Mouse (Mus musculus): ENCODE data around the gene Tcf7l1.

Gene Tcf7l1

DNA sequence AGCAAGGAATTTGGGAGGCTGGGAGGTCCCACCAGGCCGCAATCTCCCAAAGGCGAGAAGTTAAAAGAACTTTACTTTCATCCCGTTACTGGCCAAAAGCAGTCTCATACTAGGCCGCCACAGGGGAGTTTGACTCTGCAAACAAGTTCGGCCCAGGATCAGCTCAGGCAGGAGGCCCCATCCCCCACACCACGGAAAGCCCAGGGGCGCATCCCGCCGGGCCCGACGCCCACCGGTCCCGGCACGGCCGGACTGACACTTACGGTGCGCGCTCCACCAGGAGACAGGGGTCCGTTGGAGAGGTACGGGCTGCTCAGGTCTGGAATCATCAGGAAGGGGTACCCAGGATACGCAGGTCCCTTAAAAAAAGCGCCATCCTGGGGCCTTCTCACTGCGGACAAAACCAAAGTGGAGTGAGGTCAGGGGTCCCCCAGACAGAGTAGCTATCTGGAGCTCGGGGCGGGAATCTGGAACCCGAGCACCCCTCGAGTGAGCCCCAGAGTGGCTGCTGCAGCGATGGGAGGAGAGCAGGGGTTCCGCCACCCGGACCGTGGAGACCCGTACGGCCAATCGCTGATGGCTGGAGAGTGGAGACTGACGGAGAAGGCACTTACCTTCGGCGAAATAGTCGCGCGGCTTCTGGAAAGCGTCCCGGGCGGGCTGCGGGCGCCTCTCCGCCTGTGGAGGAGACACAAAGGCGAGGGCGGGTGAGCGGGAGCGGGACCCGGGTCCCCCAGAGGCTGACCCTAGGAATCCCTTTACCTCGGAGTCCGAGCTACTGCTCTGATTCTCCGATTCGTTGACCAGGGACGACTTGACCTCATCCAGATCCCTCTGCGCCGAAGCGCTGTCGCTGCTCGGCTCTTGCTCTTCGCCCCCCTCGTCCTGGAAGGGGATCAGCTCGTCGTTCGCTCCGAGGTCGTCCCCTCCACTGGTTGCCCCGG, 834 bp downstream of the Tcf7l1 start:
- peak; percentile 64 to 87 for DNase-seq (ENCODE audit: inconsistent age in 2 of 2, low spot score in 1 of 2)

DNA sequence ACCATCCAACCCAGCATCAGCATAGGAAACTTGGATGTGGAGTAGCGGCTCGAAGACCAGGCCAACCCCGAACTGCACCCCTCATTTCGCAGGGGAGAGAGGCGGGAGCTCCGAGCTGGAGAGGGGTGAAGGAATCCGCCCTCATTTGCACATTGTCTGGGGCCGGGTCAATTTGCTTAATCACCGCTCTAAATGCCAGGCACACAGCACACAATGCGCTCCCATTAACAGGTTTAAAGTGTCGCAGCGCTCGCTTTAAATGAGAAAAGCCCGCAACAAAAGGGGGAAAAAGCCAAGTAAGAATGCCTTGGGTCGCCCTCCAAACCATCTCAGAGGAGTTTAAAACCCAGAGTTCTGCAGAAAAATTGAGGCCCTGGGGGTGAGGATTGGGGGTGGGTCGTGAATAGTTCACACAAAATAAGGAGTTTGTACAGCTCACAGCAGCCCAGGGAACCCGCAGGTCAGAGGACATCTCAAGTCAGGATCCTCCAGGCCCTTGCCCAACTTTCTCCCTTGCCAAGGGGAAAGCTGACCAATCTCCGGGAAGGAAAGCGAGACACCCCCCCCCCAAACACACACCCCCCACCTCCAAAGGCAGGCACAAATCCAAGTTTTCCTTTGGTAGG, 1.6 kb downstream of the Tcf7l1 start:
- DNase-seq (ENCODE audit: inconsistent age in 2 of 2, low spot score in 1 of 2), result no peak

DNA sequence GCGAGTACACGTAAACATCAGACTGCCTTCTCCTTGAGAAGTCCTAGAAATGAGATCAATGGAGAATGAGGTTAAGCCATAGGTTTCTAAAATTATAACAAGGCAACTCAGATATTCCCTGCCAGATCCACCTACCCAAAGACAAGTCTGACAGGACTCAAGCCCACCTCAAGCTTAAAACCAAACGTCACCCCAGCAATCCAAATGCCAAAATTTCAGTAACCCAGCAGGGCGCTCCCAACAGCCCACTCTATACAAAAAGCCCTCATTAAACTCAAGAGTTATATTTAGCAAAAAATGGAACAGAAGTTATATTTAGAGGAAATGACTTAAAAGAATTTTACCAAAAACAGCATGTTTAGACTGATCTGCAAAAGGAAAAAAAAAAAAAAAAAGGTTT, 5.3 kb downstream of the Tcf7l1 start:
- no peak for DNase-seq (ENCODE audit: inconsistent age in 2 of 2, low spot score in 1 of 2)

DNA sequence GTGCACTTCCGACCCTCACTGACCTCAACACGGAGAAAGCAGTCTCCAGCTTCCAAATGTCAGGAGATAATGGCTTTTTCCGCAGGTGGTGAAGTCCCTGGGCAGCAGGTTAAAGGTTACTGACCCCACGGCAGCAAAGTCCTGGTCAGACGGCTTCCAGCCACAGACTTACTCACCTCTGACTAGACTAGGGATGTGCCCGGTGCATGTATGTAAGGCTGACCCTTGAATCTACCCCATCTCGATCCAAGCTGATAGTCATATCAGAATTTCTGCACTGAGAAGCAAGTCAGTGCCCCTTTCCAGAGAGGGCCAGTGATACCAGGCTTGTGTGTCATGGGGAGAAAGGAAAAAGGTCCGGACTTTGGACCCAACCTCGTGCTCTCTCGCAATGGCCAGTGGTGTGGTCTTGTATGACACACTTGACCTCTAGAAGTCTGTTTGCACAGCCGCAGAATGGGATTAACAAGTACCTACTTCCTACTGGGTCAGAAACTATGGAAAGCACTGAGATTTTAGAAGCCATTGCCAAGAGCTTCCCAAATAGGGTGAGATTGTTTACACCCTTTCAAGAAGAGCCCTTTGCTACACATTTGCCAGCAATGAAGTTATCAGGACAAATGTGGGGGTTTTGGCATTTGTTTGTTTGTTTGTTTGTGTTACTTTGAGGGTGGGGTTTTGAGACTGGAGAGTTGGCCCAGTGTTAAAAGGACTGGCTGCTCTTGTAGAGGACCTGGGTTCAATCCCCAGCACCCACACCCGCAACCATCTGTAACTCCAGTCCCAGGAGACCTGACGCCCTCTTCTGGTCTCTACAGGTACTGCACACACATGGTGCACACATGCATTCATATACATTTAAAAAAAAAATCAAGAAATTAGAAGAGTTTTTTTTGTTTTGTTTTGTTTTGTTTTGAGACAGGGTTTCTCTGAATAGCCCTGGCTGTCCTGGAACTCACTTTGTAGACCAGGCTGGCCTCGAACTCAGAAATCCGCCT, 10.0 kb downstream of the Tcf7l1 start:
- DNase-seq (ENCODE audit: inconsistent age in 2 of 2, low spot score in 1 of 2), result no peak

DNA sequence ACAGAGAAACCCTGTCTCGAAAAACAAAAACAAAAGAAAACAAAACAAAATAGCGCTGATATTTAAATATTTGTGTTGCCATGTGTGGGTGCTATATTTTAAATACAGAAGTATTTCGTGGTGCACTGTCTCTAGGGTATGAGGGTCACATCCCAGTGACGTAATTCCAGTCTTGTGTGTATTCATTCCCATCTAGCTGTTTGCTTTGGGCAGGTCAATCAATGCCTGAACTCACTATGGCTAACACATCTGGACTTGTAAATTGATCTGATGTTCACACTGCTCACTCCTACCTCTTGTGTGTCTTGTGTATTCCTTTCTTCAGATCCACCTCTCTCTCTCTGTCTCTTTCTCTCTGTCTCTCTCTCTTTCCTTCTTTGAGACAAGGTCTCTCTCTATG, 11.8 kb downstream of the Tcf7l1 start:
- no peak for DNase-seq (ENCODE audit: inconsistent age in 2 of 2, low spot score in 1 of 2)

DNA sequence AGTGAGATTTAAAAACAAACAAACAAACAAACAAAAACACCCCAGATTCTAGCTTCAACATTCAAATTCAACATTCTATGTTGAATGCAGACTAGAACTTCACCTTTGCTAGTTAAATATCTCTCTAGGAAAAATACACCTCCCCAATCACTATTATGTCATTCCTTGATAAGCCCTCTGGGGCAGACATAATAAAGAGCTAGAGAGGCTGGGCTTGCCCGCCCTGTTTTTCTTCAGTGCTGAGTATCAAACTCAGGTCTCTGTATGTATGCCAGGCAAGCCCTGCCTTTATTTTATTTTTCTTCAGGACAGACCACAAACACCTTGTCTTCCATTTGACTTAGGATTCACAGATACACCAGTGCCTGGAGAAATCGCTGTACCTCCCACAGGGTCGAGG, 14.8 kb downstream of the Tcf7l1 start:
- no peak for DNase-seq (ENCODE audit: inconsistent age in 2 of 2, low spot score in 1 of 2)

DNA sequence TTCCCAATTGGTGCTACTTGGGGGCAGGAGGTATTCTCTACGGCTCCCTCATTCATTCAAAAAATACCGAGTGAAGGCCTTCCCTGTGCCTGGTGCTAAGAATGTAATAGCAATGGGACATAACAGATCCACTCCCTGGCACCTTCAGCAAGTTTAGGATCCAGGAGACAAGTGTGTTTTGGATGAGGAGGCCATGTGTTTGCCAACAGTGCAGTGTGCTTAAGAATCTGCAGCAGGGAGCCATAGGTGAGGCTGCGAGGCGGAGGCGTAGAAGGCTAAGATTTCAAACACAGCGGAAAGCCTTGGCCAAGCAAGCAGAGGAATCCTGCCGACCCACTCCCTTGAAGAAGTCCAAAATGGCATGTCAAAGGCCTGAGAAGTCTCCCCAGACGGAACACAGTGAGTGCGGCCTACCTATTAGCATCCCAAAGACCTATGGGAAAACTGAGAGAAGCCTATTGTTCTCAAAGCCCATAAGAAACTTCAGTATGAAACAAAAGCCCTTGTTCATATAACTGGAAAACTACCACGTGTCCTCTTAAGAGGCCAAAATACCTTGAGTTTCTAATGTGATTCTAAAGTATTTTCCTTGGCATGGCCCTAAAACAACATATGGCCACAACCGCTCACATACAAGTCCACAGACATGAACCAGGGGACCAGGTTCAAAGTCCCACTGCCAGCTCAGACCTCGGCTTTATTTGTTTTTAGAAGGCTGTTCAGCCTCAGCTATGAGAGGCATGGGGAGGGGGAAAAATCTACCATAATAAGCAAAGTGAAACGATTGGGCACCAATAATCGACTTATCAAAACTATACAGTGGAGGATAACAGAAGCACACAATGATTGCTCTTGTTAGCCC, 18.9 kb downstream of the Tcf7l1 start:
- DNase-seq (ENCODE audit: inconsistent age in 2 of 2, low spot score in 1 of 2), result no peak

DNA sequence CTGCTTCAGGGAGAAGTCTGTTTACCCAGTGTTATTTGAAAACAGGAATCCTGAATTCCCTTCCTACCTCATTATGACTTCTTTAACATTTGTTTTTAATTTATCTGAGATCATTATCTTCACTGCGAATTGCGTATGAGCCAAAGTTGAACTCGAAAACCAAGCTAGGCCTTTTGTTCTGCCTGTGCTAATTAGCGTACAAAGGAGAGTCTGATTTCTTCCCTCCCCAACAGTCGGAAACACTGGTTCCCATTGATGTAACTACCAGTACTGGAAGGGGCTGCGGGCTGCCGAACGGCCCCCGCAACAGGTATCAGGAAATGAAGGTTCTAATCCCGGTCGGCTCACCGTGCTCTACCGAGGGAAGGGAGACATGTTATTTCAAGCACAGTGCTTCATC, 19.7 kb downstream of the Tcf7l1 start:
- no peak for DNase-seq (ENCODE audit: inconsistent age in 2 of 2, low spot score in 1 of 2)

DNA sequence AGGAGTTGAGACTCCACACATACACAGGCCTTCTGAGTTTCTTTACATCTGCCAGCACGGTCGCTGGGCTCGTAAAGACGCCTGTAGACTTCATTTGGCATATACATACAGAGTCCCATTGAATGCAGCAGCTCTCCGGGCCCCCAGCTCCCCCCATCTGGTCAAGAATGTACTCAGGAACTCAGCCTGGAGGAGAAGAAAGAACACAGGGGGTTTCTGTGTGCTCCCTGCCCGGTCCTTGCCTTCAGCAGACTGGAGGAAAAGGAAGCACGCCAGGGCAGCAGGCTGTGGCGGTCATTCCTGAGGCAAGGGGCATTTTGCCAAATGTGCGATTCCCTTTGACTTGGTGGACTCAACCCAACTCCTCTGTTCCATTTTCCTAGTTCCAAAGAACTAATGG, 20.2 kb downstream of the Tcf7l1 start:
- DNase-seq (ENCODE audit: inconsistent age in 2 of 2, low spot score in 1 of 2), result peak; percentile 29 to 68

DNA sequence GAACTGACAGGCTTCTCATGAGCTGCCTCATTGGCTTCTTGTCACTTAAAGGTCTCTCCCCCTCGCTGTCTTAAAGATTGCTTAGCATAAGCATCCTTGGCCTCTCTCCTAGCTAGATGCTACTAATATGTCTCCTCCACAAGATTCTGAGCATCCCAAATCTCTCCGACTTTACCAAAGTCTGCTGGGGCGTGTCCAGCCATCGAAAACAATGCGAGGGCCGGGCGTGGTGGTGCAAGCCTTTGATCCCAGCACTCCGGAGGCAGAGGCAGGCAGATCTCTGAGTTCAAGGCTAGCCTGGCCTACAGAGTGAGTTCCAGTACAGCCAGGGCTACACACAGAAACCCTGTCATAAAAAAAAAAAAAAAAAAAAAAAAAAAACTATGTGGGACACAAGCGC, 21.0 kb downstream of the Tcf7l1 start:
- DNase-seq (ENCODE audit: inconsistent age in 2 of 2, low spot score in 1 of 2), result no peak

DNA sequence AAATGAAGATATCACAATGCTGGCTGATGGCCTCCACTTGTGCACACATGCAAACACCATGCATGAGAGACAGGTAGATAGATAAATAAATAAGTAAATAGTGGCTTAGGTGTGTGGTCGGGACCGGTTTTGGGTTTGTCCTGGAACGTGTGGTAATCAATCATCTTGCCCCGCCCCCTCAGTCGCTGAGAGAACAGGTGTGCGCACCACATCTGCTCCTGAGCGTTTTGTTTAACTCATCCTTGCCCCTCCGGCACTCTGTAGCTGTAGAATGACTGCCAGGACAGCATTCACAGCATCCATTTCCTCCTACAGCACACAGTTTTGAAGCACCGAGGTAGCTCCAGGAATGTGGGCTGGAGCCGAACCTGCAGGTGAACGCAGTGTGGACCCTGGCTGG, 25.4 kb downstream of the Tcf7l1 start:
- DNase-seq (ENCODE audit: inconsistent age in 2 of 2, low spot score in 1 of 2), result no peak

DNA sequence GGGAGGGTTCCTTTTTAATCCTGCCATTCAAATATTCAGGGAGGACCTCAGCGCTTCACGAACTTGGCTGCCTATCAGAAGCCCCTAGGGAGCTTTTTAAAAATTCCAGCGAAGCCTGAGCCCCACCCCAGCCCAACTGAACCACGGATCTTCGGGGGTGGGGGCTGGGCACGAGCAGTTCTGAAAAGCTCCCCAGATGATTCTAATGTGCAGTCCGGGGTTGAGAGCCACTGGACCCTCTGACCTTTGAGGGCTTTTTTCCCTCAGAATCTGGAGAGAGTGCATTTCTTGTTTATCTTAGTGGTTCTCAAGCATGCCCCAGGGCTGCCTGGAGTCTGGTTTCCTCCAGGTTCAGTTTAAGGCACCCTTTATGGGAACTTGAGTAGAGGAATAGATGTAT, 27.4 kb downstream of the Tcf7l1 start:
- DNase-seq (ENCODE audit: inconsistent age in 2 of 2, low spot score in 1 of 2), result no peak

DNA sequence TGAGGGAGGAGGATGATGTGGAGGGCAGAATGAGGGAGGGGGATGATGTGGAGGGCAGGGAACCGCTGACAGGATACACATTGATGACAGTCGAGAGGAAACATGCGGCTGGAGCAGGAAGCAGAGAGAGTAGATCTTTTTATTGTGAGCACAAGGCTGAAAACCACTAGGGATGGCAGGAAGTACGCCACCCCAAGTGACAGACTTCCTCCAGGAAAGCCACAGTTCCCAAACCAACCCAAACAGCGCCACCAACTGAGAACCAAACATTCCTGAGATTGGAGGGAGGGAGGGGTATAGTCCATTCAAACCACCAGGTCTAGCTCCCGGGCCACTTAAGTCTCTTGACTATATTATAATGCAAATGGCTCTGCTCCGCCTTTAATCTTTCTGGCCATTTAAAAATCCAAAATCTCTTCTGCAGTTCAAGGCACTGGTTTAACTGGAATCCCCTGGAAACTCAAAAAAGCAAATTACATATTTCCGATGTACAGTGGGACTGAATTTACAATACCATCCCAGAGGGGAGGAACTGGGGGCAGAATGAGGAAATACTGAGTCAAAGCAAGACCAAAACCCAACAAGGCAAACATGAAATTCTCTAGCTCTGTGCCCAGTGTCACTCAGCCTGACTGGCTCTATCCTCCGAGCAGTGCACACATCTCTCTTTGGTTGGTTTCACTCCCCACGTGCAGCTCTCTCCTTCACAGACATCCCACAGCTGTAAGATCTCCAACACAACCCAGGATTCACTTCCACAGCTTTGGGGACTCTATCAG, 30.6 kb downstream of the Tcf7l1 start:
- peak in 1 of 2 experiments; percentile 39 for DNase-seq (ENCODE audit: inconsistent age in 2 of 2, low spot score in 1 of 2)

DNA sequence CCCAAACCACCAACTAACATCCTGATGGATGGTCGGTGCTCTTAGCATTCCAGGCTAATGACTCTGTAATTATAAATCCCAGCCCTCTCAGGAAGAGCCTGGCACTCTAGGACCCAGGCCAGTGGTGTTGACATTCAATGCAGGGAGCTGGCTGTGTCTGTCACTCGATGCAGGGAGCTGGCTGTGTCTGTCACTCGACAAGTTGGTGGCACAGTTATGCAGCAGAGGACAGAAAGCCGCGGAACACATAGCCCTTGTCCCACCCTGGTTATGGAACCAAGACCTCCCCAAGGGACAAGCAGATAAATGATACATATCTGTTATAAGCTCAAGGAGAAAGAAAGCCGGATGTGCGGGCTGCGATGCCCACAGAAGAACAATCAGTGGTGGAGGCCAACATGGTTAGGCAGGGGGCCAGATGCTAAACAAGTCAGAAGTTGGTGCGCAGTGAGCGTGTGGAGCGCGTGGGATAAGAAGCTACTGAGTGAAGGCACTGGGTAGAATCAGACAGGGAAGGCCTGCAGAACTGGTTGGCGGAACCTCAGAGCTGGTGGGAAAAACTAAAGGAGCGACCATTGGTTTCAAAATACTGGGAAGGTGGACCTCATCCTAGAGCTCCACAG, 33.7 kb downstream of the Tcf7l1 start:
- no peak for DNase-seq (ENCODE audit: inconsistent age in 2 of 2, low spot score in 1 of 2)

DNA sequence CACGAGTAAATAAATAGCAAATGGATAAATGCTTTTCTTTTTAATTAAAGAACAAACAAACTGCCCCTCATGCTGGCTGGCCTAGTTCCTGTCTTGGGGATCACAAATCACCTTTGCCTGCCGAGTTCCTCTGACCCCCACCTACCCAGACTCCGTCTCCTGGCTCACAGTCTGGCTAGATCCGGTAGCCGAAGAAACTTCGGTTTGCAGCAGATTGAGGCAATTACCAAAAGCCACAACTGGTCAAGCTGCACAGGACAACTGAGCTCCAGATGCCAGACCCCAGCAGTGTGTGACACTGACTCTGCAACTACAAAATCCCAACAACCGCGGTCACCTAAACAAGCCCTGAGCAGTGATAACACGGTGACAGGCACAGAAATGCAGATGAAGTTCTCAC, 34.8 kb downstream of the Tcf7l1 start:
- no peak for DNase-seq (ENCODE audit: inconsistent age in 2 of 2, low spot score in 1 of 2)

DNA sequence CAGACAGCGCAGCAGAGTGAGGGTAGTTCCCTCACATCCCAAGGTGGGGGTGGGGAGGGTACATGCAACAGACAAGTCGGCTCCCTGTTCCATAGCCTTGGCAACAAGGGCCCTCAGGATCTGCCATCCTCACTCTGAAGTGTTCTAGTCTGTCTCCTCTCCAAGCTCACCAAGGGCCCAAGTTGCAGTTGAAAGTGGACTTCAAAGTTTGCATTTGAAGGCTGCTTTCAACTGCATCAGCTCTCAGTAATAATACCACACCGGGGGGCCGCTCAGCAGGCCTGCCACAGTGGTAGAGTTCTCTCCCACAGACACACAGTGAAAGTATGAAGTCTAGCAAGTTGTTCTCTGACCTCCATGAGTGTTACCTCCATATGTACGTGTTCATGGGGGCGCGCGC, 35.3 kb downstream of the Tcf7l1 start:
- DNase-seq (ENCODE audit: inconsistent age in 2 of 2, low spot score in 1 of 2), result no peak

DNA sequence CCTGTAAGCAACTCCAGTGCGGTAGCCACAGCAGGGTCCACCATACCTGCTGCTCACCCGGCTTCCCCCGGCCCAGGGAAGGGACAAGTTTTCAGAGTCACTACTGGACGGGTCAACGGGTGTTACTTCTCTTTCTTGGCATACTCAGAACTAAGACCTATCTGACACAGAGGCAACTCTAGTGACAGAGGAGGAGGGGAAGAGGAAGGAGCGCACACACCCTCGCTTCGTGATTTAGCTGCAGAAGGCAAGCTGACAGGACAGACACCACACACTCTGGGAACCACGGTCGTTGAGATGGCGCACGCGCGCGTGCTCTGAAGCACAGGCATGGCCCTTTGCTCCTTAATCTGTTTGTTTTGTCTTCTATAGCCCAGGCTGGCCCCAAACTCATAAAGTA, 36.2 kb downstream of the Tcf7l1 start:
- peak in 1 of 2 experiments; percentile 56 for DNase-seq (ENCODE audit: inconsistent age in 2 of 2, low spot score in 1 of 2)

DNA sequence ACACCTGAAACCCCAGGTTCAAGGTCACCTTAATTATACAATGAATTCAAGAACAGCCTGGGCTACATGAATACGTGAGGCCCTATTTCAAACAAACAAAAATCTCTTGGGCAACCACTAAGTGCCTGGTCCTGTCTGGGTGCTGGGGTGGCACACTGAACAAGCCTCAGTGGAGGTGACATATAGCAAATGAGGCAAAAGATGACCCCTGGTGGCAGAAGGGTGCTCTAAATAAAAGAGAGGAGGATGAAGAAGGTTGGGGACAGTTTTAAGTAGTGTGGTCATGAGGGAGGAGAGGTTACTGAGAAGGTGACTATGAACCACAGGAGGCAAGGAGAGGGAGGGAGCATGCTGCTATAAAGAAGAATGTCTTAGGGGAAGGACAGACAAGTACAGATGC, 37.8 kb downstream of the Tcf7l1 start:
- peak in 1 of 2 experiments; percentile 39 for DNase-seq (ENCODE audit: inconsistent age in 2 of 2, low spot score in 1 of 2)

DNA sequence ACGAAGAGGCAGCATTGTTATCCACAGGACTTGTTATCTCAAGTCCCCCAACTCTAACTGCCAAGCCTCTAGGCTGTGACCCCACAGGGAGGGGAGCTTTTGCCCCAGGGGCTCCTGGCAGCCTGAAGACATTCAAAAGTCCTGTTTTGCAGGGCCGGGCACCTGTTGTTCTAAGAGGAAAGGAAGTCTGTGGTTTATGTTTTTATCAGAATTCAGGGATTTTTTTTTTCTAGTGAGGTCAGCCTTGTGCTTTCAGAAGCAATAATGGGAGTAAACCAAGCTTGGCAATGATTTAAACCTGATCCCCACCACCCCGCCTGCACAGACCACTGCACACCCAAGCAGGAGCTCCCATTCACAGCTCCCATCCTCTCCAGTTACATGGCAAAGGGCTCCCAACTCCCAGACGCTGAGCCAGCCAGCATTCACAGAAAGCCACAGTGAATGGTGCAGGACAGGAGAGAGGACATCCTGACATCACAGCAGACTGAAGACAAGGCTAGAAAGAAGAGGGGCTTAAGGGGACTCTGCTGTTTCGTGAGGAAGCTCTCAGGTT, 40.1 kb downstream of the Tcf7l1 start:
- no peak for DNase-seq (ENCODE audit: inconsistent age in 2 of 2, low spot score in 1 of 2)

Data from adrenal gland, adult (tissue).